Mouse (Mus musculus): ENCODE data around the gene Gsg1l.

DNA sequence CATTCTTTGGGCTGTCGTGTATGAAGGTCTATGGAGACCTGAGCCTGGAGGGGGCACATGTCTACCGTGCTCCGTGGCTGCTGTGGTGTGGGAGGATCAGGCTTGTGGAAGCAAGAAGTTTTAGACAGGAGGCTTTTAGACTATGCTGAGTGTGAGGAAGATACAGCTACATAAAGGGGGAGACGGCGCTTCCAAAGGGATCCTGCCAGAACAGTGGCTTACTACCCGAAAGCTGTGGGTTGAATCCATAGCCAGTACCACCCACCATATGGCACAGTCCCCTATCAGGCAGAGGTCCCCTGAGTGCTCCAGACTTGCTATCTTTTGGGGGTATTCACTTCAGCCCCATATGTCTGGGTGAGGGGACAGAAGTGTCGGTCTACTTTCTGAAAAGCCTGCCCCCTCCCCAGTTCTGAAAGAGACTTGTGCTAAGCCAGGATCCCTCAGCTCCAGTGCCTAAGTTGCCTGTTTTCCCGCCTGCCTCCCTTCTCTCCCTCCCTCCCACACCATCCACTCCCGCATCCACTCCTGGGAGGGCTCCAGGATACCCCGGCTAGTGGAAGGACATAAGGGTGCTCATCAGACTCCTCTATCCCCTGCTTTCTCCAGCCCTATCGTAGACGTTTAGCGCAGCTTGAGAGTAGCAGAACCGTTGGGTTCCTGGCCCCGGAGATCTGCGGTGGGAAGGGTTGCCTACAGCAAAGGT lies 1.1 kb downstream of the Gsg1l start:
- no peak for TF ChIP-seq CTCF (IDR thresholded peaks at IDR 0.05; ENCODE audit: extremely low read depth, insufficient read depth, insufficient read length, insufficient replicate concordance)
- no peak for TF ChIP-seq POLR2A (IDR thresholded peaks at IDR 0.05; ENCODE audit: low read depth, low read length)
